Mouse (Mus musculus): ENCODE measurements at regions not wholly inside any gene's neighbourhood (a gene's known extent, or its start where the extent isn't known, plus 50 kb on each side); places are given as distances from the start of the nearest gene placed in this dataset.
A peak's percentile ranks its signal among the peaks of the same experiment; 100 is the strongest.
"Not testable (repeated sequence)": the region's sequence is repeated elsewhere in the genome, so short reads cannot be mapped to it uniquely, and the experiment has no call there.

DNA sequence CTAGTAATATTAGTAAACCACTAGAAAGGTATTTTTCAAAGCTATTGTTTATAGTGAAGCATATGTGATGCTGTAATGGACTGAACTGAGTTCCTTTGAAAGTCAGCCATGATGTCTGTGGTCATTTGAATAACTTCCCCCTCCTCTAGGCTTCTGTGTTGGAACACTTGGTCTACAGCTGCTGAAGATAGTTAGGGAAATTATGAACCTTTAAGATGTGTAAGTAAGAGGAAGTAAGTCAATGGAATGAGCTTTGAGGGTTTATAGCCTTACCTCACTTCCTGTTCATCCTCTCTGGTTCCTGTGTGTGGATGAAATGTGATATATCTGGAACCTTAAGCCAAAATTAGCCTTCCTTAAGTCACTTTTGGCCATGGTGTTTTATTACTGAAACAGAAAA, 145.7 kb upstream of the Tmem229a start:
- DNase-seq (ENCODE audit: low read depth, low spot score): no peak

DNA sequence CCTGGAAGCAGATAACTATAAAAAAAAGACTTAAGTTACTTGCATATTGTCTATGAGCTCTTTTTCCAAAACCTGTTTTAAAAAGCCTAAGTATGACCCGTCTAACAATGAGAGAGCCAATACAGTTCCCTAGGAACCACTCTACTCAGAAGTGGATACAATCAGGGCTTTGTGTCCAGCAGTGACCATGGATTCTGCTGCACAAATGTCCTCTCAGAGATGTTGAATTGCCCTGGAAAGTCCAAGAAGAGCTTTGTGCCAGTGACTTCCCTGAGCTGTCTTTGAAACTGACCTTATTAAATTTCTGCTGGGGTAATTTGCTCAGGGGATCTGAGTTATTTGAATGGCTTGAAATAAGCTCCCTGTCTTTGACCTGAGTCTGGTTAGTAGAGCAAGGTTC, 131.1 kb upstream of the Tmem229a start:
- no peak for DNase-seq (ENCODE audit: low read depth, low spot score)

GRCm38 (mm10) chr6:25085871-25086270, 129.8 kb upstream of the Tmem229a start:
- DNase-seq (ENCODE audit: low read depth, low spot score): peak; percentile 87

DNA sequence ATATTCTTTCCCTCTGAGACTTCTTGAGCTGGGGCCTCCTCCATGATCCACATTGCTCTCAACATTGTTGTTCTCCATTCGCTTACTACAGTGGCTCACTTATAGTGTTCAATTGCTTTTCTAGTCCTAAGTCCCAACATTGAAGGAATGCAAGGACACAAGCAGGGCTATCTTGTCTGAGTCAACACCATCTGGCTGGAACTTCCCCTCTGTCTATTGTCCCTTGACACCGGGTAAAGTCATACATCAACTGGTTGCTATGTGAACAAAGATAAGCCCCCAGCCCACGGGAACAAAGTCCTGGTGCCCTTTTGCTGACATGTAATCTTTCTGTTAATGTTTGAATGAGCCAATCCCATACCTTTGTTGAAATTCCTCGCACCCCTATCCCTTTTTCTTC, 129.2 kb upstream of the Tmem229a start:
- peak; percentile 57 for DNase-seq (ENCODE audit: low read depth, low spot score)

DNA sequence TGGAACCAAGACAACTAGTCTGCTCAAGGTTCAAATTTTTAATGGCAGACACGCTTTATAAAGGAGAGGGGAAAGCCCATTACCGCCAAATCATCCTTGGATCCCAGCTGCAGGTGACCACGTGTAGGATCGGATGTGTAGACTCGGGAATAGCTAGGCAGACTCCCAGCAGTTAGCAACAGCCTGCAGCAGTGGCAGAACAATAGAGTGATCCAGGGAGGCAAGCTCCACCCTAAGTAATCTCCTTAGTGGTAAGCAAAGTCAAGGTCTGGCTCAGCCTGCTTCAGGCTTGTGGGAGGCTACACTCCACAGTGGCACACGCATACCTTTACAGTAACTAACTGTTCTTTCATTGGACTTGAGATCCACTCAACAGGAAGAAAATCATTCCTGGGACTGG, 109.8 kb upstream of the Tmem229a start:
- peak; percentile 85 for DNase-seq (ENCODE audit: low read depth, low spot score)

DNA sequence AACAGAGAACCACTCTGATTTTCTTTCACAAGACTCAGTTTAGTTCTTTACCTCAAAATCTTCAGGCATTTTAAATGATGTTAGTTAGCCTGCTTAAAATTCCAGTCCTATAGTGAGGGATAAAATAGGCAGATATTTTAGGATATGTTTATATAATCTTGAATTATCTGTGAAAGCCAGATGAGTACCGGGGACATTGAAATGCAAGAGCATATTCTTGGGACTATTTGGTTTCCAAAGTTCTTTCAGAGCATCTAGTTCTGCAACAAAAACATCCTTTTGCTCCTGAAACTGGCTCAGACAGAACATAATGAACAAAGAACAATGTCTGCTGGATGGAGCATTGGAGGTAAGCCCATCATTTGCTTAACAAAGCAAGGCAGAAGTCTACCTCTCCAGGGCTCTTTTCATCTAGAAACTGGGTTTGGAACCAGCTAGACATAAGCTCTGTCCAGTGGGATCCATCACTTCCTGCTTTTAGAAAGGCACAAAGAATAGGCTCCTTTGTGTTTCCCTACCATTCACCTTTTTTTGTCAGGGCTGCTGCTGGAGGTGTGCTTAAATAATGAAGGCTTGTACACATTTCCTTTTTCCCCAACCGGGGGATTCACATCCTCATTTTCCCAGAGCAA, 76.9 kb upstream of the Tmem229a start:
- DNase-seq (ENCODE audit: low read depth, low spot score): peak; percentile 97

DNA sequence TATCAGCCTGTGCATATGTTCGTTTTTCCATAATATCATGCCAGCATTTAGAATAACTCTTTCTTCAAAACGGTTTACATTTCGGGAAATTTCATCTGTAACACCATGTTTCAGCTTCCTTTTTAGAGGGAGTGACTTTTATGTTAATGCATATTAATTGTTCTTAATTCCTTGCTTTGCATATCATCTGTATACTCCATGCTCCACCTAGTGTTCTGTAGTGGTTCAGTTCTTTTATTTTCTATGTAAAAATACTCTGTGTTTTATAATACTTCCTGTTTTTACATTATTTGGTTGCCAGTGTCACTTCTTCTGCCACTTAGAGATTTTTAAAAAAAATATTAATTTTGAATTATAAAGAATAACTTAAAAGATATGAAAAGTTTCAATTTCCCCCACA, 70.9 kb upstream of the Tmem229a start:
- DNase-seq (ENCODE audit: low read depth, low spot score): no peak

- DNase-seq (ENCODE audit: low read depth, low spot score): peak; percentile 30
Observed at GRCm38 (mm10) chr6:25020005-25020772, 64.1 kb upstream of the Tmem229a start.

- DNase-seq (ENCODE audit: low read depth, low spot score): no peak
Observed at GRCm38 (mm10) chr6:25013288-25013606, 57.1 kb upstream of the Tmem229a start.

- DNase-seq (ENCODE audit: low read depth, low spot score): no peak
Observed at GRCm38 (mm10) chr6:25012376-25013287, 56.5 kb upstream of the Tmem229a start.

- not testable (repeated sequence) for DNase-seq (ENCODE audit: low read depth, low spot score)
Observed at GRCm38 (mm10) chr6:25008856-25009255, 52.8 kb upstream of the Tmem229a start.

All from R1 (cell line).